Mouse (Mus musculus) embryonic facial prominence, embryonic 14.5 days (tissue): ENCODE measurements around the gene Tac1. TPM values are rescaled to one million over a fixed set of nuclear protein-coding genes. Genes with fewer than 3 reads are reported as not detected.
"Not testable (repeated sequence)": the region's sequence is repeated elsewhere in the genome, so short reads cannot be mapped to it uniquely, and the experiment has no call there.

ENCODE experiments used
- ATAC-seq: fragments of 200-750 bp; cut with Nextera tagmentation; 2 replicates; pipeline ENCODE4 v1.8.0; 2017; ENCODE audit warnings: low read depth, moderate number of reproducible peaks, moderate TSS enrichment
- DNase-seq: peaks from one replicate; pipeline ENCODE4 v3.0.0-alpha.2; 2015; ENCODE audit warnings: low spot score
- H3K27ac ChIP-seq: fragments of 300-500 bp; sonication (generic); replicated peaks from 2 replicates; pipeline ENCODE4 v1.5.1; 2014; ENCODE audit warnings: low read depth, mild to moderate bottlenecking, low read length, moderate library complexity
- H3K27me3 ChIP-seq: fragments of 300-500 bp; sonication (generic); replicated peaks from 2 replicates; pipeline ENCODE4 v1.6.1; 2014; ENCODE audit warnings: low read length; ENCODE audit not compliant: control insufficient read depth, insufficient read depth
- H3K36me3 ChIP-seq: fragments of 300-500 bp; sonication (generic); 2 replicates; pipeline ENCODE4 v1.6.1; 2014; ENCODE audit warnings: low read length, mixed read lengths; ENCODE audit not compliant: control insufficient read depth, insufficient read depth
- H3K4me1 ChIP-seq: fragments of 300-500 bp; sonication (generic); 2 replicates; pipeline ENCODE4 v1.6.1; 2014; ENCODE audit warnings: antibody characterized with exemption, low read length; ENCODE audit not compliant: control insufficient read depth, insufficient read depth
- H3K4me2 ChIP-seq: fragments of 300-500 bp; sonication (generic); 2 replicates; pipeline ENCODE4 v1.6.1; 2014; ENCODE audit warnings: low read depth, mild to moderate bottlenecking, low read length, moderate library complexity, mixed read lengths
- H3K4me3 ChIP-seq: fragments of 300-500 bp; sonication (generic); 2 replicates; pipeline ENCODE4 v1.5.1; 2014; ENCODE audit warnings: low read depth, mild to moderate bottlenecking, low read length
- H3K9ac ChIP-seq: fragments of 300-500 bp; sonication (generic); 2 replicates; pipeline ENCODE4 v1.6.1; 2014; ENCODE audit warnings: low read depth, mild to moderate bottlenecking, low read length, moderate library complexity, mixed read lengths
- H3K9me3 ChIP-seq: fragments of 300-500 bp; sonication (generic); 2 replicates; pipeline ENCODE4 v1.6.1; 2016; ENCODE audit warnings: low read length; ENCODE audit not compliant: control insufficient read depth
- WGBS: fragments of 180-500 bp; shearing (Covaris S2); extraction: QIAGEN DNeasy Blood & Tissue Kit; methylation state at CpG from one replicate; pipeline ENCODE4 v1.1.7; 2014; 5-methylcytosine and 5-hydroxymethylcytosine counted together
- polyA plus RNA-seq: library from polyadenylated mRNA; unstranded; fragments of >200 nt; fragmentation: Nextera tagmentation; extraction: Ambion mirVana; gene quantifications from 2 replicates; pipeline ENCODE4 v1.2.1, GENCODE M21; 2014

Gene Tac1
- polyA plus RNA-seq, 1 experiment from 2014 or later = 17.0 TPM

GRCm38 (mm10) chr6:7598416-7598815 is 43.7 kb downstream of the Tac1 start:
- Histone ChIP-seq H3K4me1 (no peaks in the 10 kb centered on the region), H3K9me3 (no peaks in the 10 kb centered on the region), H3K36me3 (no peaks in the 10 kb centered on the region), H3K4me3 (no peak overlapping the region), H3K9ac (no peak overlapping the region), H3K27ac (no peak overlapping the region), H3K27me3 (no peaks in the 10 kb centered on the region), H3K4me2 (no peak overlapping the region)
- ATAC-seq (no peak), DNase-seq (no peak)
- 81% methylated on average over 5 of the region's 5 CpGs for WGBS

GRCm38 (mm10) chr6:7600228-7600627 is 45.5 kb downstream of the Tac1 start:
- Histone ChIP-seq H3K4me1 (no peaks in the 10 kb centered on the region), H3K36me3 (no peaks in the 10 kb centered on the region), H3K27me3 (no peaks in the 10 kb centered on the region), H3K4me2 (no peak overlapping the region), H3K4me3 (no peak overlapping the region), H3K9ac (no peak overlapping the region), H3K27ac (no peak overlapping the region), H3K9me3 (no peaks in the 10 kb centered on the region)
- DNase-seq = peak; percentile 45
- WGBS = 37% methylated on average over 2 of the region's 2 CpGs
- no peak for ATAC-seq

GRCm38 (mm10) chr6:7601353-7602094 is 46.8 kb downstream of the Tac1 start:
- WGBS = 79% methylated on average over 4 of the region's 4 CpGs
- ATAC-seq = no peak
- Histone ChIP-seq H3K4me2 (no peak overlapping the region), H3K27me3 (no peaks in the 10 kb centered on the region), H3K9ac (no peak overlapping the region), H3K4me3 (no peak overlapping the region), H3K4me1 (no peaks in the 10 kb centered on the region), H3K36me3 (no peaks in the 10 kb centered on the region), H3K27ac (no peak overlapping the region), H3K9me3 (no peaks in the 10 kb centered on the region)
- no peak for DNase-seq

- H3K4me1 ChIP-seq, DNase-seq, H3K36me3 ChIP-seq, H3K9ac ChIP-seq, H3K4me2 ChIP-seq, H3K4me3 ChIP-seq, ATAC-seq, H3K27me3 ChIP-seq, H3K9me3 ChIP-seq, H3K27ac ChIP-seq: not testable (repeated sequence)
- 93% methylated on average over 15 of the region's 19 CpGs for WGBS
These were observed 59.0 kb downstream of the Tac1 start for GRCm38 (mm10) chr6:7613676-7614075.

Other genes starting within 250 kb of the Tac1 start
- gene Asns, start 138.4 kb downstream of the Tac1 start, polyA plus RNA-seq = 67.7 and 67.8 TPM in 2 replicates